Mouse (Mus musculus) ES-Bruce4 (cell line): Measurements from ENCODE around the gene Top3b. TPM values are rescaled to one million over a fixed set of nuclear protein-coding genes. Genes with fewer than 3 reads are reported as not detected.

ENCODE experiments used
- H3K27ac ChIP-seq: 2 replicates; pipeline ENCODE4 v1.5.1; 2012; ENCODE audit warnings: low read length, inconsistent platforms; ENCODE audit not compliant: insufficient read depth
- H3K27me3 ChIP-seq: 2 replicates; pipeline ENCODE4 v1.6.1; 2012; ENCODE audit warnings: mild to moderate bottlenecking, low read length, inconsistent platforms; ENCODE audit not compliant: control insufficient read depth, poor library complexity, insufficient read depth, severe bottlenecking
- H3K36me3 ChIP-seq: 2 replicates; pipeline ENCODE4 v1.6.1; 2012; ENCODE audit warnings: inconsistent platforms, mild to moderate bottlenecking, low read length, moderate library complexity; ENCODE audit not compliant: control insufficient read depth, poor library complexity, insufficient read depth, severe bottlenecking
- H3K4me1 ChIP-seq: one replicate; pipeline ENCODE4 v1.8.1; 2011; ENCODE audit warnings: low read length; ENCODE audit not compliant: control insufficient read depth, insufficient read depth
- H3K4me3 ChIP-seq: 2 replicates; pipeline ENCODE4 v1.5.1; 2011; ENCODE audit warnings: low read depth, mild to moderate bottlenecking, low read length
- H3K9ac ChIP-seq: 2 replicates; pipeline ENCODE4 v1.6.1; 2012; ENCODE audit warnings: low read depth, mild to moderate bottlenecking, inconsistent platforms; ENCODE audit not compliant: poor library complexity, severe bottlenecking
- H3K9me3 ChIP-seq: replicated peaks from 2 replicates; pipeline ENCODE4 v1.6.1; 2012; ENCODE audit warnings: mild to moderate bottlenecking, low read length, inconsistent platforms; ENCODE audit not compliant: control insufficient read depth, poor library complexity, insufficient read depth, severe bottlenecking
- CTCF ChIP-seq: IDR thresholded peaks from one replicate; pipeline ENCODE4 v1.8.1; 2011; ENCODE audit warnings: low read depth, low read length
- EP300 ChIP-seq: IDR thresholded peaks from 2 replicates; pipeline ENCODE4 v1.6.1; 2011; ENCODE audit warnings: low read depth, low read length; ENCODE audit not compliant: insufficient read depth
- POLR2A ChIP-seq: IDR thresholded peaks from one replicate; pipeline ENCODE4 v1.8.1; 2011; ENCODE audit warnings: low read length; ENCODE audit not compliant: insufficient read depth
- polyA plus RNA-seq: library from polyadenylated mRNA; stranded (reverse); fragments of >200 nt; gene quantifications from 2 replicates; pipeline ENCODE4 v1.2.4, GENCODE M21; 2011; ENCODE audit warnings: low read depth; ENCODE audit not compliant: missing spikeins, insufficient read depth, insufficient read length

The Top3b gene
- polyA plus RNA-seq = 195 and 196 TPM in 2 replicates

DNA sequence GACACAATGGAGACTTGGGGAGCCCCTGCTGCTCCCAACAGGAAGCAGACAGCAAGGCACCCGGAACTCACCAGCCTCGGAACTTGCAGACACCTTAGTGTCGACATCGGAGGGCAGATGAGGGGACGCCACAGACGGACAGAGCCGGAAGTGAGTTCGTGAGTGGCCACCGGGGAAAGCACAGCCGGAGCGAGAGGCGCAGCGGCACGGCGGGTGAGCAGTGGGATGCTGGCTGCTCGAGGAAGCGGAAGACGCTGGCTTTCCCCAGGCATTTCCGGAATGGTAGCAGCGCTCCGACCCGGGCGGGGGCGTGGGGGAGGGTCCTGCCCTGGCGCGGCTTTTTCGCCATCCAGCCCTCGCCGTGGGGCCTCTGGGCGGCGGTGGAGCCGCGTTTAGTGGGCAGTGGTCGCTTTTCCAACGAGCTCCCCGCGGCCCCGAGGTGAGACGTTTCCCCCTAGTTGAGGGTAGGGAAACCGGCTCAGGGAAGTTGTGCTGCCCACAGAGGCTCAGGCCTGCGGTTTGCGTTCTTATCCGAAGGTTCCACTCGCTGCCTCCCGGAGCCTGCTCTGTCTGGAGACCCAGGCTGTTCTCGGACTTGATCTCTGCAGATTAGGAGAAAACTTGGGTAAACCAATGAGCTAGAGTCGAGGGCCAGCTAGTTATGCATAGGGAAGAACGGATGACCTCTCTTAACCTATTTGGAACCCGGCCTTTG lies at the start of gene Top3b, which contains the start of gene Vpreb1:
Gene Top3b (plus strand): TSS at position 120 of the 715 bp plus-strand sequence.
Gene Vpreb1 (minus strand): TSS at position 227 of the 715 bp plus-strand sequence.
- Histone ChIP-seq H3K9ac (peak within 1 kb of the TSS; percentile 91), H3K9me3 (no peaks in the 10 kb centered on the region), H3K27me3 (no peaks in the 10 kb centered on the region), H3K36me3 (peaks cover 12% of the 10 kb centered on the region), H3K4me3 (peak within 1 kb of the TSS; percentile 87), H3K27ac (peak within 1 kb of the TSS; percentile 76), H3K4me1 (peaks cover 3% of the 10 kb centered on the region)
- peak; percentile 81; the same call in 1 of the 2 replicates for TF ChIP-seq EP300
- no peak for TF ChIP-seq POLR2A

DNA sequence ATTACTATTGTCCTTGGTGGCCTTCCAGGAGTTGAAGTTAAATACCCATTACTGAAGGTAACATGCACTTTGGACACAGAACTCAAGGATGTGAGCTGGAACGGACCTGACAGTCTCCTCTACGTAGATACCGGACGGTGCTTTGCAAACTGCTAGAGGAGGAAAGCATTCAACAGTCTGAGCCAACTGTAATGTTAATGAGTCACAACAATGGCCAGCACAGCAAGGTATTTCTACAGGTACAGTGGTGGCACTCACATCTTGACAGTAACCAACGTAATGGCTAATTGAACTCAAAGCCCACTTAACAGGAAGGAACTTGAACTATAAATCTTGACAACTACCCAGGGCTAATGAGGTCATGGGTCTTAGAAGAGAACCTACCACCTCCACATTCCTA lies 45.1 kb upstream of the Top3b start:
- no peaks in the 10 kb centered on the region for H3K9me3 ChIP-seq
- H3K9ac ChIP-seq = no peak overlapping the region
- no peak overlapping the region for H3K27ac ChIP-seq
- H3K4me1 ChIP-seq = peaks cover 7% of the 10 kb centered on the region
- H3K27me3 ChIP-seq = no peaks in the 10 kb centered on the region
- no peaks in the 10 kb centered on the region for H3K36me3 ChIP-seq
- H3K4me3 ChIP-seq = no peak overlapping the region
- TF ChIP-seq CTCF (no peak), POLR2A (no peak), EP300 (0 out of 2 replicates have a peak, but pooled peaks have one; percentile 48)

DNA sequence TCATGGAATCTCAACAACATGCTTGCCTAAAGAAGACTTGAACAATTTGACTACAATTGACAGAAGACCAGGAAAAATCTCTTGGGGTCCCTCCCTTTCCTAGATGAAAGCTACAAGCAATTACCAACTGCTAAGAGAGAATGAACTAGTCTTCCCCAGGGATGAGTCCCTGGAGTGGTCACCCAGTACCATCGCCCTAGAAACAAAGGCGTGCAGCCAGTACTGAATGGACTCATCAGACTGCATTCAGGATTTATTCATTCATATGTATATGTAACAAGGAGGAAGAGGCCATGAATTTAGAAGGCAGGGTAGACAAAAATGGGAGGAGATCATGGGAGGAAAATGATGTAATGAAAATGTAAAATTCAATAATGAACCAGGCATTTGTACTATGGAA lies 44.3 kb upstream of the Top3b start:
- no peak overlapping the region for H3K4me3 ChIP-seq
- H3K4me1 ChIP-seq = peaks cover 7% of the 10 kb centered on the region
- no peaks in the 10 kb centered on the region for H3K27me3 ChIP-seq
- TF ChIP-seq CTCF (no peak), POLR2A (no peak), EP300 (no peak)
- H3K9me3 ChIP-seq = no peaks in the 10 kb centered on the region
- no peaks in the 10 kb centered on the region for H3K36me3 ChIP-seq
- H3K9ac ChIP-seq = no peak overlapping the region
- peak overlapping the region; percentile 34 for H3K27ac ChIP-seq

DNA sequence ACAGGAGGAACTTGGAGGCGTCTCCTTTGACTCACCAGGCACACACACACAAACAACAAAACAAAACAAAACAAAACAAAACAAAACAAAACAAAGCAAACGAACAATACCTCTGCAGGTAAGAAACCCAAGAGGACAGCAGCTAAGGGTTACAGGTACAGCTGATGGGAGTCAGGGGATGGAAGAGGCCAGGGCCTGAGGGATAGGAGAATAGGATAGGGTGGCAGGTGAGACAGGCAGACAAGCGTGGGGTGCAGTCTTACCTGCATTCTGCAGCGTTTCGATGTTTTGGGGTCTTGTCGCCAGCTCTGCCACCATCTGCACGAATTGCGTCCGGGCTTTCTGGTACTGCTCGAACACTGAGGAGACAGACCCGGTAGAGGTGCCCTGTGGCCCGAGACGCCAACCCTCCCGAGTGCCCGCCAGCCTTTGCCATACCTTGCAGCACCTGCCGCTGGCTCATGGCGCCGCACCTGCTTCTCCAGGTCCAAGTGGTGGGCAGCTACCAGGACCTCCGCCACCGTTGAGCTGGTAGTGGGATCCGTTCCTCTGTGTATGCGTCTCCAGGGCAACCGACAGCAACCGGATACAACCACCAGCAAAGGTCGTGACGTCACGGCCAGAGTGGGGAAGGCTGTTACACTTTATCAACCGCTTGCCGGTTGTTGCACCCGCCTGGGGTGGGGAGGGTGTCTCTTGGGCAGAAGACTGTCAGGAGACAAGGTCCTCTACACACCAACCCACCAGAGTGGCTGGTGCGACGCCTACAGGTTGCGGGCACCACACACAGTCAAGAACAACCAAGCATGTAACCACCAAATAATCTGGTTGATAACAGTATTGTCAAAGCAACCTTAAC lies 41.5 kb upstream of the Top3b start, which contains the start of gene Spag6l:
Gene Spag6l (minus strand): TSS at position 700 of the 859 bp plus-strand sequence.
- peaks cover 7% of the 10 kb centered on the region for H3K4me1 ChIP-seq
- peak within 1 kb of the TSS; percentile 54 for H3K4me3 ChIP-seq
- no peaks in the 10 kb centered on the region for H3K9me3 ChIP-seq
- H3K9ac ChIP-seq = peak within 1 kb of the TSS; percentile 3; the same call in 1 of the 2 replicates
- no peaks in the 10 kb centered on the region for H3K27me3 ChIP-seq
- TF ChIP-seq CTCF (peak; percentile 70), POLR2A (no peak), EP300 (no peak)
- H3K36me3 ChIP-seq = no peaks in the 10 kb centered on the region
- no peak within 1 kb of the TSS for H3K27ac ChIP-seq

DNA sequence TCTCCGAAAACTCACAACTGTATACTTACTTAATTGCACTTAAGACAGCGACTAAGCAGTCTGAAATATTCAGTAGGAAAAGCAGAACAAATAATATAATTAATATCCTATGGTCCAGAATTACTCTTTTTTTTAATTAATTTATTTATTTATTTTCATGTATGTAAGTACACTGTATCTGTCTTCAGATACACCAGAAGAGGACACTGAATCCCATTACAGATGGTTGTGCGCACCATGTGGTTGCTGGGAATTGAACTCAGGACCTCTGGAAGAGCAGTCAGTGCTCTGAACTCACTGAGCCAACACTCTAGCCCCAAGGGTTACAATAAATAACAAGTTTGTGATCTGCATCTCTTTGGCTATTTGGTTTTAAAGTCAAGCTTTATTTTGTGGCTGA lies 40.9 kb upstream of the Top3b start:
- H3K27ac ChIP-seq = no peak overlapping the region
- no peaks in the 10 kb centered on the region for H3K9me3 ChIP-seq
- TF ChIP-seq CTCF (no peak), EP300 (no peak), POLR2A (no peak)
- H3K9ac ChIP-seq = no peak overlapping the region
- no peak overlapping the region for H3K4me3 ChIP-seq
- H3K27me3 ChIP-seq = no peaks in the 10 kb centered on the region
- peaks cover 7% of the 10 kb centered on the region for H3K4me1 ChIP-seq
- H3K36me3 ChIP-seq = no peaks in the 10 kb centered on the region

DNA sequence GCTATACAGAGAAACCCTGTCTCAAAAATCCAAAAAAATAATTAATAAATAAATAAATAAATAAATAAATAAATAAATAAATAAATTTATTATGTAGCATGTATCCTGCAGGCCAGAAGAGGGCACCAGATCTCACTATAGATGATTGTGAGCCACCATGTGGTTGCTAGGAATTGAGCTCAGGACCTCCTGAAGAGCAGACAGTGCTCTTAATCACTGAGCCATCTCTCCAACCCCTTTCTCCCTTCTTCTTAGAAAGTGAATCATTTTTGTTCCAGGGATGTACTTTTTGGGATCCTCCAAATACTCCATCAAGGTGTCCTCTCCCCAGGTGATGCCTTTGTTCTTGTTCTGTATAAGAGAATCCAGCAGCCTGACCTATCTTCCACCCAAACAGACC lies 21.3 kb upstream of the Top3b start:
- Histone ChIP-seq H3K9ac (no peak overlapping the region), H3K4me1 (no peaks in the 10 kb centered on the region), H3K36me3 (no peaks in the 10 kb centered on the region), H3K4me3 (no peak overlapping the region), H3K9me3 (no peaks in the 10 kb centered on the region), H3K27ac (no peak overlapping the region), H3K27me3 (no peaks in the 10 kb centered on the region)
- TF ChIP-seq POLR2A (no peak), CTCF (peak; percentile 6)
